In the genomic region with DNA sequence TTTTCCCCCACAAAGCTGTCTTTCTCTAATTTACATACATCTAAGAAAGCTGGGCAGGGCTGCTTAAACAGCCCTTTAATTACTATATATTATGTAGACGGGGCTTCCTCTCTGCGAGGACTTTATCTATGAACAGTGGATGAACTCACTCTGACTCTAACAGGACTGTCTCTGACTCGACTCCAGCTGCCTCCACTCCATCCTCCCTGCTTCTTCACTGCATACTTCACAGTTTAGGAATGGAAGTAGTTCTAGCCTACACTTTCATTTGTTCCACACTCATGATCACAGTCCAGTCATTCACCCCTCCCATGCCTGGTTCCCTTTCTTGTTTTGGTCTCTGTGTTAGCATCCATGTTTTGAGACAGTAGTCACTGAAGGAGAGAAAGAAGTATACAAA, we compare ENCODE assay signal across 33 mouse cellular contexts.
"Had no signal": no experiment of that assay in that cellular context is flagged by ENCODE, and none has a peak within 500 bp of the region (broad histone marks: within the 10 kb centered on the region; RNA-seq: fewer than 3 reads in every experiment).

No protein-coding gene starts in this region.

- H3K4me3 ChIP-seq: heart, adult 2 months; heart, embryonic 10.5 days; heart, embryonic 12.5 days; heart, embryonic 13.5 days; heart, embryonic 15.5 days; hindbrain, embryonic 10.5 days; hindbrain, embryonic 12.5 days; hindbrain, embryonic 13.5 days; hindbrain, embryonic 15.5 days; intestine, embryonic 15.5 days; kidney, embryonic 15.5 days; layer of hippocampus, adult 2 months; left cerebral cortex, adult 2 months had no signal

- H3K27ac ChIP-seq: heart, adult 2 months; heart, embryonic 10.5 days; heart, embryonic 13.5 days; heart, embryonic 15.5 days; hindbrain, embryonic 10.5 days; hindbrain, embryonic 12.5 days; hindbrain, embryonic 13.5 days; hindbrain, embryonic 15.5 days; hindbrain, postnatal 0 days; intestine, embryonic 15.5 days; kidney, embryonic 15.5 days; layer of hippocampus, adult 2 months; left cerebral cortex, adult 2 months had no signal

- H3K4me2 ChIP-seq: heart, embryonic 11.5 days; heart, embryonic 12.5 days; heart, embryonic 13.5 days; heart, embryonic 15.5 days; hindbrain, embryonic 12.5 days; hindbrain, embryonic 13.5 days; hindbrain, embryonic 15.5 days; intestine, embryonic 15.5 days; kidney, embryonic 15.5 days had no signal

- H3K9ac ChIP-seq: heart, embryonic 12.5 days; heart, embryonic 13.5 days; heart, embryonic 15.5 days; hindbrain, embryonic 12.5 days; hindbrain, embryonic 13.5 days; hindbrain, embryonic 15.5 days; intestine, embryonic 15.5 days; kidney, embryonic 15.5 days had no signal

- DNase-seq: heart, adult 2 months; heart, postnatal 10 days; heart, postnatal 14 days; heart, postnatal 36 days; heart, postnatal 4 days; kidney, adult 11 months; kidney, adult 18-20 months; kidney, adult 2 months; kidney, adult 9 months; kidney, postnatal 10 days; kidney, postnatal 14 days; kidney, postnatal 25 days; kidney, postnatal 36 days; kidney, postnatal 4 days; layer of hippocampus, adult 9-11 months; layer of hippocampus, postnatal 36 days had no signal

- H3K9me3 ChIP-seq: heart, embryonic 10.5 days; heart, embryonic 12.5 days; heart, embryonic 13.5 days; heart, embryonic 15.5 days; hindbrain, embryonic 10.5 days; hindbrain, embryonic 12.5 days; hindbrain, embryonic 13.5 days; hindbrain, embryonic 15.5 days; intestine, embryonic 15.5 days; kidney, embryonic 15.5 days had no signal

- ATAC-seq: hindbrain, postnatal 0 days; inflammation-experienced regulatory T-cells, adult 6 months; intestine, embryonic 15.5 days; intestine, embryonic 16.5 days; intestine, postnatal 0 days had no signal

- H3K36me3 ChIP-seq: heart, embryonic 10.5 days; heart, embryonic 12.5 days; heart, embryonic 13.5 days; heart, embryonic 15.5 days; hindbrain, embryonic 10.5 days; hindbrain, embryonic 12.5 days; hindbrain, embryonic 13.5 days; hindbrain, embryonic 15.5 days; intestine, embryonic 15.5 days; kidney, embryonic 15.5 days had no signal

- H3K4me1 ChIP-seq: heart, embryonic 10.5 days; heart, embryonic 12.5 days; heart, embryonic 13.5 days; heart, embryonic 15.5 days; hindbrain, embryonic 10.5 days; hindbrain, embryonic 12.5 days; hindbrain, embryonic 13.5 days; hindbrain, embryonic 15.5 days; intestine, embryonic 15.5 days; kidney, embryonic 15.5 days had no signal

- H3K27me3 ChIP-seq: heart, embryonic 12.5 days; heart, embryonic 13.5 days; heart, embryonic 15.5 days; hindbrain, embryonic 12.5 days; hindbrain, embryonic 13.5 days; hindbrain, embryonic 15.5 days; intestine, embryonic 15.5 days; kidney, embryonic 15.5 days had no signal
